Mouse (Mus musculus): Measurements from ENCODE around the gene Frrs1.

Frrs1 gene

DNA sequence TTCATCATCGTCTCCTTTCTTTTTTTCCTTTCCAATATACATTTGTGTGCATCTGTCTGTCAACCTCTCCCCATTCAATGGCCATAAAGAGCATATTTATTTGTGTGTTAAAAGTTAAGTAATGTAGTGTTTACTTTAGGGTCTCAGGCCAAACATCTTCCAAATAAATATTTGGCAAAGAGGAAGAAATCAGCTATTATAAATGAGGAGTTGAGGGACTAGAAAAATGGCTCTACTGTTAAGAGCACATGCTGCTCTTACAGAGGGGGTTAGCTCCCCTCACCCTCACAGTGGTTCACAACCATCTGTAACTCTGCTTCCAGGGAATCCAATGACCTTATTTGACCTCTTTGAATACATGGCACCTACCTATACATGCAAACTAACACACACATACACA lies 73.9 kb downstream of the Frrs1 start:
- Histone ChIP-seq H3K9me3 (ENCODE audit: low read length) (peaks cover 2% of the 10 kb centered on the region; the same call in 1 of the 2 replicates), H3K4me3 (replicated peaks; ENCODE audit: low read length) (no peak overlapping the region), H3K27me3 (ENCODE audit: insufficient read depth, low read length) (no peaks in the 10 kb centered on the region), H3K4me1 (replicated peaks; ENCODE audit: low read depth, low read length) (no peaks in the 10 kb centered on the region), H3K36me3 (ENCODE audit: insufficient read depth, low read length) (no peaks in the 10 kb centered on the region)
- TF ChIP-seq CTCF (conservative IDR thresholded peaks at IDR 0.05; ENCODE audit: low read length) = no peak
- no peak for TF ChIP-seq NANOG (IDR thresholded peaks at IDR 0.05; ENCODE audit: borderline replicate concordance, low read length)
- no peak for TF ChIP-seq POU5F1 (IDR thresholded peaks at IDR 0.05; ENCODE audit: borderline replicate concordance, low read length)

- Histone ChIP-seq H3K36me3 (ENCODE audit: insufficient read depth, low read length) (no peaks in the 10 kb centered on the region), H3K27me3 (ENCODE audit: insufficient read depth, low read length) (no peaks in the 10 kb centered on the region), H3K9me3 (ENCODE audit: low read length) (peaks cover 6% of the 10 kb centered on the region; the same call in 1 of the 2 replicates), H3K4me1 (replicated peaks; ENCODE audit: low read depth, low read length) (no peaks in the 10 kb centered on the region), H3K4me3 (replicated peaks; ENCODE audit: low read length) (no peak overlapping the region)
- TF ChIP-seq NANOG (IDR thresholded peaks at IDR 0.05; ENCODE audit: borderline replicate concordance, low read length) = no peak
Measured at GRCm38 (mm10) chr3:116936934-116937691, 77.8 kb downstream of the Frrs1 start.

DNA sequence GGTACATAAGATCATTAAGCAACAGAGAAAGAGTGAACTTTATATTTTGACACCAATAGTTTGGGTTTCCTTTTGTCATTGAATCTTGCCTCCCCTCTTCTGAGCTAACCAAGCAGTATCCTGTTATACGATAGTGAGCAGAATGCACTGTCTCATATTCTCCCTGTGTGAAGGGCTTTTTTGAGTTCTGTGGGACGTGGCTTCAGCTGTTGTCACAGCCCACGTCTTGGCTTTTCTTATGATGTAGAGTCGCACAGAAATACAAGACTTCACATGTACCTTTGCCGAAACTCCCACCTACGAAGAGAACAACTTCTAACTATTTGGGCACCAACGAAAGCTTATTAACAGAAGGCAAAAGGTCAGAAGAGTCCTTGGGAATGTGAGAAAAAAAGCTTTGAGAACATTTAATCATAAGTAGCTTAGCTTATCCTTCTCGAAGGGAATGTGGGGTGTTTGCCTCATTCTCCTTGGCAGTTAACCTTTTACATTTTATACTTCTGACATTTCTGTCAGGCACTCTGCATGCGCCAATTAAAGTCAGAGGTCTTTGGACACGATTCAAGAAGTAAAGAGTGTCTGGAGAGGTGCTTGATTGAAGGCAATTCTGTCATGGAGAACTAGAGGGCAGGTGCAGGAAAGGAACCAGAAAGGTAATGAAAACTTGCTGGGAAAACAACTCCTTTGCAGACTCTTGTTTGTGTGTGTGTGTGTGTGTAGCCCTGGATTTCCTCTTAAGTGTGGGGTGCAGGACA lies 81.7 kb downstream of the Frrs1 start:
- no peak for TF ChIP-seq NANOG (IDR thresholded peaks at IDR 0.05; ENCODE audit: borderline replicate concordance, low read length)
- no peak for TF ChIP-seq CTCF (conservative IDR thresholded peaks at IDR 0.05; ENCODE audit: low read length)
- no peak for TF ChIP-seq POU5F1 (IDR thresholded peaks at IDR 0.05; ENCODE audit: borderline replicate concordance, low read length)
- no peaks in the 10 kb centered on the region for H3K4me1 ChIP-seq (replicated peaks; ENCODE audit: low read depth, low read length)

GRCm38 (mm10) chr3:116941559-116942117 lies 82.4 kb downstream of the Frrs1 start:
- Histone ChIP-seq H3K4me3 (replicated peaks; ENCODE audit: low read length) (no peak overlapping the region), H3K9me3 (ENCODE audit: low read length) (peaks cover 6% of the 10 kb centered on the region; the same call in 1 of the 2 replicates), H3K4me1 (replicated peaks; ENCODE audit: low read depth, low read length) (no peaks in the 10 kb centered on the region), H3K36me3 (ENCODE audit: insufficient read depth, low read length) (no peaks in the 10 kb centered on the region), H3K27me3 (ENCODE audit: insufficient read depth, low read length) (no peaks in the 10 kb centered on the region)
- TF ChIP-seq NANOG (IDR thresholded peaks at IDR 0.05; ENCODE audit: borderline replicate concordance, low read length) (no peak), POU5F1 (IDR thresholded peaks at IDR 0.05; ENCODE audit: borderline replicate concordance, low read length) (no peak), CTCF (conservative IDR thresholded peaks at IDR 0.05; ENCODE audit: low read length) (no peak)

More for the DNA sequence above, 81.7 kb downstream of the Frrs1 start:
- Histone ChIP-seq H3K27me3 (ENCODE audit: insufficient read depth, low read length) (no peaks in the 10 kb centered on the region), H3K9me3 (ENCODE audit: low read length) (peaks cover 6% of the 10 kb centered on the region; the same call in 1 of the 2 replicates), H3K36me3 (ENCODE audit: insufficient read depth, low read length) (no peaks in the 10 kb centered on the region), H3K4me3 (replicated peaks; ENCODE audit: low read length) (no peak overlapping the region)

DNA sequence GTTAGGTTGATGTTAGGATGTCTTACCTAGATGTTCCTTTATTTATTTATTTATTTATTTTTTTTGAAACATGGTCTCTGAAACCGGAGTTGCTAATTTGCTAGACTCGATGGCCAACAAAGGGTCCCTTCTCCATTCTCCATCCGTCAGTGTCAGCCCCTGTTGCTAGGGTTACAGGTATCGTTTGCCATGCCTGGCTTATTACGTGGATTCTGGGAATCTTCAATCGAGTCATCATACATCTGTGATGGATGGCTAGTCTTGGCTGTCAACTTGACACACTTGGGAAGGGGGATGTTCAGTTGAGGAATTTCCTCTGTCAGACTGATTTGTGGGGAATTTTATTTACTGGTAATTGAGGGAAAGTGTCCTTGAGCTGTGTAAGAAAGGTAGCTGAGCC lies 83.5 kb downstream of the Frrs1 start:
- H3K4me3 ChIP-seq (replicated peaks; ENCODE audit: low read length) = no peak overlapping the region
- H3K4me1 ChIP-seq (replicated peaks; ENCODE audit: low read depth, low read length) = no peaks in the 10 kb centered on the region
- H3K36me3 ChIP-seq (ENCODE audit: insufficient read depth, low read length) = no peaks in the 10 kb centered on the region
- no peak for TF ChIP-seq NANOG (IDR thresholded peaks at IDR 0.05; ENCODE audit: borderline replicate concordance, low read length)
- TF ChIP-seq POU5F1 (IDR thresholded peaks at IDR 0.05; ENCODE audit: borderline replicate concordance, low read length) = no peak
- TF ChIP-seq CTCF (conservative IDR thresholded peaks at IDR 0.05; ENCODE audit: low read length) = no peak
- peaks cover 6% of the 10 kb centered on the region; the same call in 1 of the 2 replicates for H3K9me3 ChIP-seq (ENCODE audit: low read length)
- peaks cover 2% of the 10 kb centered on the region; the same call in 1 of the 2 replicates for H3K27me3 ChIP-seq (ENCODE audit: insufficient read depth, low read length)

GRCm38 (mm10) chr3:116943422-116943821 lies 84.2 kb downstream of the Frrs1 start:
- Histone ChIP-seq H3K36me3 (ENCODE audit: insufficient read depth, low read length) (no peaks in the 10 kb centered on the region), H3K27me3 (ENCODE audit: insufficient read depth, low read length) (peaks cover 2% of the 10 kb centered on the region; the same call in 1 of the 2 replicates), H3K4me3 (replicated peaks; ENCODE audit: low read length) (no peak overlapping the region), H3K4me1 (replicated peaks; ENCODE audit: low read depth, low read length) (no peaks in the 10 kb centered on the region), H3K9me3 (ENCODE audit: low read length) (peaks cover 1% of the 10 kb centered on the region; the same call in 1 of the 2 replicates)
- TF ChIP-seq POU5F1 (IDR thresholded peaks at IDR 0.05; ENCODE audit: borderline replicate concordance, low read length) (no peak), CTCF (conservative IDR thresholded peaks at IDR 0.05; ENCODE audit: low read length) (no peak), NANOG (IDR thresholded peaks at IDR 0.05; ENCODE audit: borderline replicate concordance, low read length) (no peak)

DNA sequence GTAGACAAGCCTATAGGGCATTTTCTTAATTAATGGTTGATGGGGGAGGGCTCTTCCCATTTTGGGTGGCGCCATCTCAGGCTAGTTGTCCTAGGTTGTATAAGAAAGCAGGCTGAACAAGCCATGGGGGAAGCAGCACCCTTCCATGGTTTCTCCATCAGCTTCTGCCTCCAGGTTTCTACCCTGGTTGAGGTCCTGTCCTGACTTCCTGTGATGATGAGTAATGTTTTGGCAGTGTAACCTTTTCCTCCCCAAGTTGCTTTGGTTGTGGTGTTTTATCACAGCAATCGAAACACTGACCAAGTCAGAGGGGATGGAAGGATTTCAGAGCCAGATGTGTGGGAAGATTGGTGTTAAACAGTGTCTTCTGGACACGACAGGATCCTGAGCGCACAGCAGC lies 87.2 kb downstream of the Frrs1 start:
- Histone ChIP-seq H3K4me3 (replicated peaks; ENCODE audit: low read length) (no peak overlapping the region), H3K27me3 (ENCODE audit: insufficient read depth, low read length) (peaks cover 2% of the 10 kb centered on the region; the same call in 1 of the 2 replicates), H3K9me3 (ENCODE audit: low read length) (no peaks in the 10 kb centered on the region), H3K36me3 (ENCODE audit: insufficient read depth, low read length) (no peaks in the 10 kb centered on the region), H3K4me1 (replicated peaks; ENCODE audit: low read depth, low read length) (no peaks in the 10 kb centered on the region)
- TF ChIP-seq NANOG (IDR thresholded peaks at IDR 0.05; ENCODE audit: borderline replicate concordance, low read length) (no peak), CTCF (conservative IDR thresholded peaks at IDR 0.05; ENCODE audit: low read length) (no peak), POU5F1 (IDR thresholded peaks at IDR 0.05; ENCODE audit: borderline replicate concordance, low read length) (no peak)

- H3K36me3 ChIP-seq (ENCODE audit: insufficient read depth, low read length) = no peaks in the 10 kb centered on the region
- no peak overlapping the region for H3K4me3 ChIP-seq (replicated peaks; ENCODE audit: low read length)
- no peak for TF ChIP-seq NANOG (IDR thresholded peaks at IDR 0.05; ENCODE audit: borderline replicate concordance, low read length)
- TF ChIP-seq CTCF (conservative IDR thresholded peaks at IDR 0.05; ENCODE audit: low read length) = no peak
- TF ChIP-seq POU5F1 (IDR thresholded peaks at IDR 0.05; ENCODE audit: borderline replicate concordance, low read length) = no peak
- peaks cover 2% of the 10 kb centered on the region; the same call in 1 of the 2 replicates for H3K27me3 ChIP-seq (ENCODE audit: insufficient read depth, low read length)
- H3K4me1 ChIP-seq (replicated peaks; ENCODE audit: low read depth, low read length) = peaks cover 16% of the 10 kb centered on the region
- H3K9me3 ChIP-seq (ENCODE audit: low read length) = no peaks in the 10 kb centered on the region
Measured at GRCm38 (mm10) chr3:116950665-116951115, 91.4 kb downstream of the Frrs1 start.

All from E14TG2a.4 (cell line).